Mouse (Mus musculus) small intestine, adult 2 months (tissue): ENCODE data around the gene Dennd2a. TPM values are rescaled to one million over a fixed set of nuclear protein-coding genes. Genes with fewer than 3 reads are reported as not detected.

Experiments used
- H3K27ac ChIP-seq: fragments of 200-500 bp; 2 replicates; pipeline ENCODE4 v1.5.1; 2012; ENCODE audit warnings: low read depth, low read length, control low read depth, inconsistent platforms; ENCODE audit not compliant: insufficient read depth
- H3K27me3 ChIP-seq: fragments of 200-500 bp; 2 replicates; pipeline ENCODE4 v1.6.1; 2012; ENCODE audit warnings: mild to moderate bottlenecking, moderate library complexity, low read length, inconsistent platforms; ENCODE audit not compliant: control insufficient read depth, insufficient read depth
- H3K36me3 ChIP-seq: fragments of 200-500 bp; 2 replicates; pipeline ENCODE4 v1.6.1; 2012; ENCODE audit warnings: mild to moderate bottlenecking, low read length, control low read depth, inconsistent platforms; ENCODE audit not compliant: control insufficient read depth, insufficient read depth
- H3K4me1 ChIP-seq: fragments of 200-500 bp; 2 replicates; pipeline ENCODE4 v1.6.1; 2012; ENCODE audit warnings: low read length, inconsistent platforms, mixed read lengths; ENCODE audit not compliant: control insufficient read depth, insufficient read depth, insufficient read length
- H3K4me3 ChIP-seq: fragments of 200-500 bp; 2 replicates; pipeline ENCODE4 v1.5.1; 2012; ENCODE audit warnings: low read depth, mild to moderate bottlenecking, control low read depth, inconsistent platforms, low read length, moderate library complexity
- CTCF ChIP-seq: fragments of 200-500 bp; IDR thresholded peaks from 2 replicates; pipeline ENCODE4 v1.5.1; 2012; ENCODE audit warnings: low read depth, mild to moderate bottlenecking, control low read depth, inconsistent platforms, low read length, moderate library complexity, mixed read lengths; ENCODE audit not compliant: insufficient replicate concordance, insufficient read length; ENCODE audit errors: extremely low read depth
- POLR2A ChIP-seq: fragments of 200-500 bp; IDR thresholded peaks from 2 replicates; pipeline ENCODE4 v1.6.1; 2012; ENCODE audit warnings: low read depth, mild to moderate bottlenecking, control low read depth, inconsistent platforms, low read length, moderate library complexity
- WGBS: fragments of 180-500 bp; shearing (Covaris S2); methylation state at CpG from one replicate; pipeline ENCODE4 v1.1.7; 2018; 5-methylcytosine and 5-hydroxymethylcytosine counted together
- polyA plus RNA-seq: library from polyadenylated mRNA; depleted of rRNA; stranded (reverse); fragments of >200 nt; gene quantifications from 2 replicates; pipeline ENCODE4 v1.2.3, GENCODE M21; 2012

Gene Dennd2a
- polyA plus RNA-seq, 1 experiment: 2.7 TPM

GRCm38 (mm10) chr6:39534944-39535343 lies 22.7 kb downstream of the Dennd2a start:
- Histone ChIP-seq H3K27ac (no peak overlapping the region), H3K4me3 (no peak overlapping the region), H3K4me1 (no peaks in the 10 kb centered on the region), H3K36me3 (no peaks in the 10 kb centered on the region), H3K27me3 (no peaks in the 10 kb centered on the region)
- TF ChIP-seq CTCF (no peak), POLR2A (no peak)

- H3K27me3 ChIP-seq: no peaks in the 10 kb centered on the region
- TF ChIP-seq CTCF (no peak), POLR2A (no peak)
- no peak overlapping the region for H3K27ac ChIP-seq
- H3K36me3 ChIP-seq: no peaks in the 10 kb centered on the region
- 53% methylated on average over 12 of the region's 12 CpGs for WGBS
- no peaks in the 10 kb centered on the region for H3K4me1 ChIP-seq
- H3K4me3 ChIP-seq: no peak overlapping the region
Measured at GRCm38 (mm10) chr6:39528671-39529535, 28.8 kb downstream of the Dennd2a start.

- no peak for TF ChIP-seq CTCF
- no peak for TF ChIP-seq POLR2A
- H3K27ac ChIP-seq: no peak overlapping the region
- H3K27me3 ChIP-seq: no peaks in the 10 kb centered on the region
- no peaks in the 10 kb centered on the region for H3K4me1 ChIP-seq
- H3K36me3 ChIP-seq: no peaks in the 10 kb centered on the region
- 68% methylated on average over 4 of the region's 4 CpGs for WGBS
- H3K4me3 ChIP-seq: no peak overlapping the region
Measured at GRCm38 (mm10) chr6:39527811-39528210, 29.9 kb downstream of the Dennd2a start.

GRCm38 (mm10) chr6:39527337-39527784 lies 30.3 kb downstream of the Dennd2a start:
- no peaks in the 10 kb centered on the region for H3K27me3 ChIP-seq
- H3K36me3 ChIP-seq: no peaks in the 10 kb centered on the region
- no peak overlapping the region; the same call in 1 of the 2 replicates for H3K27ac ChIP-seq
- no peak for TF ChIP-seq POLR2A
- TF ChIP-seq CTCF: no peak
- H3K4me1 ChIP-seq: no peaks in the 10 kb centered on the region
- WGBS: 75% methylated on average over 7 of the region's 7 CpGs
- H3K4me3 ChIP-seq: no peak overlapping the region

GRCm38 (mm10) chr6:39526797-39527196 lies 30.9 kb downstream of the Dennd2a start:
- TF ChIP-seq POLR2A (no peak), CTCF (no peak)
- Histone ChIP-seq H3K4me1 (no peaks in the 10 kb centered on the region), H3K4me3 (no peak overlapping the region), H3K27ac (no peak overlapping the region; the same call in 1 of the 2 replicates), H3K27me3 (no peaks in the 10 kb centered on the region), H3K36me3 (no peaks in the 10 kb centered on the region)
- WGBS: 67% methylated on average over 10 of the region's 10 CpGs

- 93% methylated on average over 13 of the region's 13 CpGs for WGBS
- no peak for TF ChIP-seq POLR2A
- no peak for TF ChIP-seq CTCF
Measured at GRCm38 (mm10) chr6:39523161-39523560, 34.5 kb downstream of the Dennd2a start.

GRCm38 (mm10) chr6:39522425-39522824 lies 35.2 kb downstream of the Dennd2a start:
- H3K27ac ChIP-seq: no peak overlapping the region
- H3K36me3 ChIP-seq: no peaks in the 10 kb centered on the region
- H3K4me1 ChIP-seq: no peaks in the 10 kb centered on the region
- no peak overlapping the region for H3K4me3 ChIP-seq
- no peaks in the 10 kb centered on the region for H3K27me3 ChIP-seq
- 40% methylated on average over 5 of the region's 5 CpGs for WGBS
- TF ChIP-seq POLR2A: no peak
- no peak for TF ChIP-seq CTCF

More at GRCm38 (mm10) chr6:39523161-39523560, 34.5 kb downstream of the Dennd2a start:
- Histone ChIP-seq H3K27me3 (no peaks in the 10 kb centered on the region), H3K4me1 (no peaks in the 10 kb centered on the region), H3K36me3 (no peaks in the 10 kb centered on the region), H3K4me3 (no peak overlapping the region), H3K27ac (no peak overlapping the region)
